Mouse (Mus musculus): ENCODE measurements around the gene Cfap65. TPM values are rescaled to one million over a fixed set of nuclear protein-coding genes. Genes with fewer than 3 reads are reported as not detected.
A peak's percentile ranks its signal among the peaks of the same experiment; 100 is the strongest.

Cfap65 gene
- polyA plus RNA-seq, 1 experiment, result 0.69 TPM

GRCm38 (mm10) chr1:74872218-74872617 lies 63.2 kb downstream of the Cfap65 start:
- WGBS, result 35% methylated on average over 2 of the region's 2 CpGs
- no peak for DNase-seq

GRCm38 (mm10) chr1:74861783-74862182 lies 73.6 kb downstream of the Cfap65 start:
- H3K27me3 ChIP-seq (ENCODE audit: control insufficient read depth, insufficient read depth, low read length), result peaks cover 6% of the 10 kb centered on the region; the same call in 1 of the 2 replicates
- H3K4me1 ChIP-seq (replicated peaks; ENCODE audit: control insufficient read depth, insufficient read depth, low read length), result no peaks in the 10 kb centered on the region
- H3K27ac ChIP-seq (ENCODE audit: control insufficient read depth, insufficient read depth, low read length), result no peak overlapping the region
- no peaks in the 10 kb centered on the region for H3K36me3 ChIP-seq (ENCODE audit: control insufficient read depth, insufficient read depth, low read length)
- no peak for DNase-seq
- H3K4me3 ChIP-seq (ENCODE audit: control insufficient read depth, insufficient read depth, low read length), result no peak overlapping the region
- TF ChIP-seq CTCF (IDR thresholded peaks at IDR 0.05; ENCODE audit: borderline replicate concordance, control insufficient read depth, extremely low read depth, insufficient read depth, low read length, poor library complexity) (no peak), POLR2A (IDR thresholded peaks at IDR 0.05; ENCODE audit: control insufficient read depth, extremely low read depth, insufficient read depth, low read length, poor library complexity) (no peak)

More at GRCm38 (mm10) chr1:74872218-74872617, 63.2 kb downstream of the Cfap65 start:
- Histone ChIP-seq H3K4me1 (replicated peaks; ENCODE audit: control insufficient read depth, insufficient read depth, low read length) (no peaks in the 10 kb centered on the region), H3K36me3 (ENCODE audit: control insufficient read depth, insufficient read depth, low read length) (no peaks in the 10 kb centered on the region), H3K27ac (ENCODE audit: control insufficient read depth, insufficient read depth, low read length) (no peak overlapping the region), H3K27me3 (ENCODE audit: control insufficient read depth, insufficient read depth, low read length) (no peaks in the 10 kb centered on the region), H3K4me3 (ENCODE audit: control insufficient read depth, insufficient read depth, low read length) (no peak overlapping the region)
- no peak for TF ChIP-seq POLR2A (IDR thresholded peaks at IDR 0.05; ENCODE audit: control insufficient read depth, extremely low read depth, insufficient read depth, low read length, poor library complexity)
- TF ChIP-seq CTCF (IDR thresholded peaks at IDR 0.05; ENCODE audit: borderline replicate concordance, control insufficient read depth, extremely low read depth, insufficient read depth, low read length, poor library complexity), result no peak

GRCm38 (mm10) chr1:74859223-74859984 lies 76.0 kb downstream of the Cfap65 start:
- TF ChIP-seq POLR2A (IDR thresholded peaks at IDR 0.05; ENCODE audit: control insufficient read depth, extremely low read depth, insufficient read depth, low read length, poor library complexity), result no peak
- TF ChIP-seq CTCF (IDR thresholded peaks at IDR 0.05; ENCODE audit: borderline replicate concordance, control insufficient read depth, extremely low read depth, insufficient read depth, low read length, poor library complexity), result no peak
- H3K27me3 ChIP-seq (ENCODE audit: control insufficient read depth, insufficient read depth, low read length), result peaks cover 23% of the 10 kb centered on the region
- H3K36me3 ChIP-seq (ENCODE audit: control insufficient read depth, insufficient read depth, low read length), result no peaks in the 10 kb centered on the region
- H3K4me3 ChIP-seq (ENCODE audit: control insufficient read depth, insufficient read depth, low read length), result no peak overlapping the region
- peaks cover 10% of the 10 kb centered on the region; the same call in 1 of the 2 replicates for H3K4me1 ChIP-seq (replicated peaks; ENCODE audit: control insufficient read depth, insufficient read depth, low read length)
- H3K27ac ChIP-seq (ENCODE audit: control insufficient read depth, insufficient read depth, low read length), result no peak overlapping the region
- no peak for DNase-seq
- 30% methylated on average over 6 of the region's 6 CpGs for WGBS

GRCm38 (mm10) chr1:74858805-74859204 lies 76.6 kb downstream of the Cfap65 start:
- TF ChIP-seq POLR2A (IDR thresholded peaks at IDR 0.05; ENCODE audit: control insufficient read depth, extremely low read depth, insufficient read depth, low read length, poor library complexity) (no peak), CTCF (IDR thresholded peaks at IDR 0.05; ENCODE audit: borderline replicate concordance, control insufficient read depth, extremely low read depth, insufficient read depth, low read length, poor library complexity) (no peak)
- no peak overlapping the region for H3K4me3 ChIP-seq (ENCODE audit: control insufficient read depth, insufficient read depth, low read length)
- H3K36me3 ChIP-seq (ENCODE audit: control insufficient read depth, insufficient read depth, low read length), result no peaks in the 10 kb centered on the region
- peaks cover 23% of the 10 kb centered on the region for H3K27me3 ChIP-seq (ENCODE audit: control insufficient read depth, insufficient read depth, low read length)
- H3K4me1 ChIP-seq (replicated peaks; ENCODE audit: control insufficient read depth, insufficient read depth, low read length), result peaks cover 13% of the 10 kb centered on the region; the same call in 1 of the 2 replicates
- no peak overlapping the region for H3K27ac ChIP-seq (ENCODE audit: control insufficient read depth, insufficient read depth, low read length)
- WGBS, result 19% methylated on average over 16 of the region's 16 CpGs
- DNase-seq, result no peak

- 5% methylated on average over 29 of the region's 29 CpGs for WGBS
- TF ChIP-seq POLR2A (IDR thresholded peaks at IDR 0.05; ENCODE audit: control insufficient read depth, extremely low read depth, insufficient read depth, low read length, poor library complexity), result no peak
- TF ChIP-seq CTCF (IDR thresholded peaks at IDR 0.05; ENCODE audit: borderline replicate concordance, control insufficient read depth, extremely low read depth, insufficient read depth, low read length, poor library complexity), result no peak
- H3K27ac ChIP-seq (ENCODE audit: control insufficient read depth, insufficient read depth, low read length), result no peak overlapping the region
- H3K36me3 ChIP-seq (ENCODE audit: control insufficient read depth, insufficient read depth, low read length), result no peaks in the 10 kb centered on the region
- DNase-seq, result peak; percentile 32
- peaks cover 13% of the 10 kb centered on the region; the same call in 1 of the 2 replicates for H3K4me1 ChIP-seq (replicated peaks; ENCODE audit: control insufficient read depth, insufficient read depth, low read length)
- H3K4me3 ChIP-seq (ENCODE audit: control insufficient read depth, insufficient read depth, low read length), result no peak overlapping the region
- peaks cover 23% of the 10 kb centered on the region for H3K27me3 ChIP-seq (ENCODE audit: control insufficient read depth, insufficient read depth, low read length)
Observed at GRCm38 (mm10) chr1:74858171-74858719, 77.2 kb downstream of the Cfap65 start.

GRCm38 (mm10) chr1:74857677-74858076 lies 77.7 kb downstream of the Cfap65 start:
- Histone ChIP-seq H3K36me3 (ENCODE audit: control insufficient read depth, insufficient read depth, low read length) (no peaks in the 10 kb centered on the region), H3K27ac (ENCODE audit: control insufficient read depth, insufficient read depth, low read length) (no peak overlapping the region), H3K4me3 (ENCODE audit: control insufficient read depth, insufficient read depth, low read length) (no peak overlapping the region), H3K27me3 (ENCODE audit: control insufficient read depth, insufficient read depth, low read length) (peaks cover 23% of the 10 kb centered on the region), H3K4me1 (replicated peaks; ENCODE audit: control insufficient read depth, insufficient read depth, low read length) (peaks cover 13% of the 10 kb centered on the region; the same call in 1 of the 2 replicates)
- DNase-seq, result no peak
- no peak for TF ChIP-seq POLR2A (IDR thresholded peaks at IDR 0.05; ENCODE audit: control insufficient read depth, extremely low read depth, insufficient read depth, low read length, poor library complexity)
- no peak for TF ChIP-seq CTCF (IDR thresholded peaks at IDR 0.05; ENCODE audit: borderline replicate concordance, control insufficient read depth, extremely low read depth, insufficient read depth, low read length, poor library complexity)
- 18% methylated on average over 4 of the region's 4 CpGs for WGBS
